Mouse (Mus musculus): ENCODE results near the gene AC129217.1.
"Not testable (repeated sequence)": the region's sequence is repeated elsewhere in the genome, so short reads cannot be mapped to it uniquely, and the experiment has no call there.

AC129217.1 gene

DNA sequence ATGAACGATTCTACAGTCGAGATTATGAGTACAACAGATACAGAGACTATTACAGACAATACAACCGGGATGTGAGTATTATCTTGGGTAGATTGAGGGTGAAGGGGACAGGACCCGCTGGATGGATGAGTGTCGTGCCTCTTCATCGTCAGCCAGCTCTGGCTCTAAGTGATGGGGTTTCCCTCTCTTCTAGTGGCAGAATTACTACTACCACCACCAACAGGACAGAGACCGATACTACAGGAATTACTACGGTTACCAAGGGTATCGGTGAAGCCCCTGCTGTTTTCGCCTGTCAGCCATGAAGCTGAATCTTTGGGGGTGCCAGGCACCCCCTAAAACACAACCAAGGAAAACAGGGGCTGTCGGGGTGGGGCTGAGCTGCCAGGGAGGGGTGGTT, 1.7 kb downstream of the AC129217.1 start:
- peak in 1 of 2 experiments; percentile 44 for DNase-seq

DNA sequence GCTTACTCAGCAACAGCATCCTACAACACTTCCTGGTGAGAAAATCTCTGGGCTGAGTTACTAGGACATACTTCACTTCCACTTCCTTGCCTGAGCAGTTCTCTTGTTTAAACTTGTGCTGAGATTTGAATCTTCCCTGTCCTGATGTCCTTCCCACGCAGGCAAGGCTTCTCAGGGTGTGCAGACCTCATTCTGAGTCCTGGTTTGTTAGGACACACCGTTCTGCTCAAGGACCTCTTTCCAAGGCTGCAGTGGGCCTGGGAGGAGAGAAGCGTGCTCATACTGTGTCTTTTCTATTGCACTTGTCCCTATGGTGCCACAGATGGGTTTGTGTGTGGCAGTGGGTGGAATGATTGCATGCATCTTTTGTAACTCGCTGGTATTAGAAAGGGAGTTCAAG, 3.4 kb downstream of the AC129217.1 start:
- no peak for DNase-seq

DNA sequence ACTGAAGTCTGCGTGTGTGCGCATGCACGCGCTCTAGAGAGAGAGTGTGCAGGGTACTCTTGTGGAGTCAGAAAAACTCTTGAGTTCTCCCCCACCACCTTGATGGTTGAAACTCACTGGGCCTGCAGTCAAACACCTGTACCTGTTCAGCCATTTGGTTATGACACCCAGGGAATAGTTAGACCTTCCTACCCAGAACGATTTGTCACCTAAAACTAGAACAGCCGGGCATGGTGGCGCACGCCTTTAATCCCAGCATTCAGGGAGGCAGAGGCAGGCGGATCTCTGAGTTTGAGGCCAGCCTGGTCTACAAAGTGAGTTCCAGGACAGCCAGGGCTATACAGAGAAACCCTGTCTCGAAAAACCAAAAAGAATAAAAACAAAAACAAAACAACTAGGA, 6.8 kb downstream of the AC129217.1 start:
- not testable (repeated sequence) for DNase-seq

DNA sequence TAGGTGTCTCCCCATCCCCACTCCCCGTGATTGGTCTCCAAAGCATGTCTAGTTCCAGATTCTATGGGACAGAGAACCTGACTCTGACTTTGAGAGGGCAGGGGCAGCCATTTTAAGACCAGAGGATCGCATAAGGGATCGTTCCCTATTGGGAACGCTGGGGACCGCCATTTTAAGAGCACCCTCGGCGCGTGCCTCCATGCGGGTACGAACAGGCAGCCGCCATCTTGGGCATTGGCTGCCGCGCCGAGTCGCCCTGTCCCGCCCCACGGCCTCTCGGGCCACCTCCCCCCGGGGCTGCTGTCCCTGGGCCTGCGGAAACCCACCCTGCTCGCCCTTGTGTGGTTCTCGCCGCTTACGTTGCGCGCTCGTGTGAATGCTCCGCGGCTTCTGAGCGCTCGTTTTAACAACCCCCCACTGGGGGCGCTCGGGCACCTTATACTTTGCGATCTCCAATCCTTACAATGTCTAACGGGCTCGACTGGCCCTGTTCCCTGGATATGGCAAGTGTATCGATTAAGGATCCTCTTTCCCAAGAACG, 7.7 kb downstream of the AC129217.1 start, which contains the start of gene Bscl2:
Gene Bscl2 (plus strand): TSS at position 217 of the 541 bp plus-strand sequence.
- DNase-seq, result peak; percentile 89 to 90

GRCm38 (mm10) chr19:8838041-8838730, 8.6 kb downstream of the AC129217.1 start:
- DNase-seq, result peak; percentile 78 to 80

GRCm38 (mm10) chr19:8839103-8839907, 9.7 kb downstream of the AC129217.1 start, which contains the start of gene Gng3:
Gene Gng3, minus strand, starts transcription at chr19:8839194.
- peak; percentile 91 to 93 for DNase-seq

GRCm38 (mm10) chr19:8839908-8840791, 10.6 kb downstream of the AC129217.1 start:
- DNase-seq, result peak; percentile 85 to 87

DNA sequence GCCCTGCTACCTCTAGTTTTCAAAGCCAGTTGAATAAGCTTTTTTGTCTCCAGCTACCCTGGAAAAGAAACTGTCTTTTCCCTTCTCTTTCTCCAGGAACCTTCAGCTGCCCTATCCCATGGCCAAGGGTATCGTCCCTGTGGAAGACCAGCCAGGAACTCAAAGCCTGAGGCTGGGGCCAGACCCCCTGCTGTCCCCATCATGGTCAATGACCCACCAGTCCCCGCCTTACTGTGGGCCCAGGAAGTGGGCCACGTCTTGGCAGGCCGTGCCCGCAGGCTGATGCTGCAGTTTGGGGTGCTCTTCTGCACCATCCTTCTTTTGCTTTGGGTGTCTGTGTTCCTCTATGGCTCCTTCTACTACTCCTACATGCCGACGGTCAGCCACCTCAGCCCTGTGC, 11.4 kb downstream of the AC129217.1 start:
- DNase-seq, result peak in 1 of 2 experiments; percentile 61

- DNase-seq, result no peak
Observed at GRCm38 (mm10) chr19:8842961-8843360, 13.4 kb downstream of the AC129217.1 start.

DNA sequence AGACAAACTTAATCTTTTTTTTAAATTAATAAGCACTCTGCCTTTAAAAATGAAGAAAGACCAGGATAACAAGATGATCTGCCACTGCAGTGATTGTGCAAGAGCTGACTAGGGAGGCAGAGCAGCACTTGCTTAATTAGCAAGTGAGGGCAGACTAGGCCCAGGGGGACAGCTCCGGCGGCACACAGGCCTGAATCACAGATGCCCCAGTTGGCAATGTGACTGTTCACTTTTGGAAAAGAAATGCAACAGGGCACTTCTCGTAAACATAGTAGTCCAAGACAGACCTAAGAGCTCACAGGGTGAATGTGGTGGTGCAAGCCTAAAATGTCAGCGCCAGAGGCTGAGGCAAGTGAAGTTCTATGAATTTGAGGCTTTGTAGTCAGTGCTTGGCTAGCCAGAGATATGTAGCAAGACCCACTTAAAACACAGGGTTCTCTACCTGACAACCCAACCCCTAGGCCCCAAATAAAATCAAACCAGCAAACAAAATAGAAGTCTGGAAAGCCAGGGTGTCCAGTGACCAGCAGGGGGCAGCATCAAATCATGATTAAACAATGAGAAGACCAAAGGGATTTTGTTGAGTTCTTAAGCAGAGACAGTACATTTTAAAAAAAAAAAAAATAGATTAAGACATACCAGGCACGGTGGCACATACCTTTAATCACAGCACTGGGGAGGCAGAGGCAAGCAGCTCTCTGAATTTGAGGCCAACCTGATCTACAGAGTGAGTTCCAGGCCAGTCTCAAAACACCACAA, 15.0 kb downstream of the AC129217.1 start:
- DNase-seq, result peak; percentile 85 to 94

DNA sequence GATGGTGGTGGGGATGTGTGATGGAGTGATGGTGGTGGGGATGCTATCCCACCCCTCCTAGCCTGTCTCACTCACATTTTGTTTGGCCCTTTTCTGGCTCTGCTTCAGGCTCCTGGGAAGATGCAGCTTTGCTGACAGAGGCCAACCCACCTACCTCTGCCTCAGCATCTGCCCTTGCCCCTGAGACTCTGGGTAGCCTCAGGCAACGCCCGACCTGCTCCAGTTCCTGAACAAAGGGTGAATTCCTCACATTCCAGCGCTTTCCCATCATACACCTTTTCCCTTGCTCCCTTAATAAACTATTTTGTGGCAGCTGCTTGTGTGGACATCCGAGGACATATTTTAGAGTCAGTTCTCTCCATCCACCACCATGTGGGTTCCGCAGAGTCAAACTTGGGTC, 18.8 kb downstream of the AC129217.1 start:
- no peak for DNase-seq

GRCm38 (mm10) chr19:8850402-8850901, 20.9 kb downstream of the AC129217.1 start, which contains the start of gene Lrrn4cl:
Gene Lrrn4cl, plus strand, starts transcription at chr19:8850768.
- DNase-seq, result peak in 1 of 2 experiments; percentile 57

GRCm38 (mm10) chr19:8851639-8852038, 22.1 kb downstream of the AC129217.1 start:
- DNase-seq, result no peak

- no peak for DNase-seq
Observed at GRCm38 (mm10) chr19:8852236-8852928, 22.8 kb downstream of the AC129217.1 start.

DNA sequence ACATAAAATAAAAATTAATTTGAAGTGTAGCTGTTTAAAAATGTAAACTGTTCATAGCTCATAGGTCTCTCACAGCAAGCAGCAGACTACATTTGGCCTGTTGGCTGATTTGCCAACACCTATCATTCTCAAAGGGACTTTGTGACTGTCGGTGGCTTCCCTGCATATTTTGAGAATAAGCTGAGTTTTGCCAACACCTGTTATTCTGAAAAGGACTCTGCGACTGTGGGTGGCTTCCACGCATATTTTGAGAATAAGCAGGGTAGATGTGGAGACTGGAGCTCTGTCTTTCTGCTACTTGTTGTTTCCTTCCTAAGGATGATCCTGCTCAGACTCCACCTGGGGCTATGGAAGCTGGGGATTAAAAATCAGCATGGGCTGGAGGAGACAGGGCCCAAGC, 23.5 kb downstream of the AC129217.1 start:
- DNase-seq, result no peak

DNA sequence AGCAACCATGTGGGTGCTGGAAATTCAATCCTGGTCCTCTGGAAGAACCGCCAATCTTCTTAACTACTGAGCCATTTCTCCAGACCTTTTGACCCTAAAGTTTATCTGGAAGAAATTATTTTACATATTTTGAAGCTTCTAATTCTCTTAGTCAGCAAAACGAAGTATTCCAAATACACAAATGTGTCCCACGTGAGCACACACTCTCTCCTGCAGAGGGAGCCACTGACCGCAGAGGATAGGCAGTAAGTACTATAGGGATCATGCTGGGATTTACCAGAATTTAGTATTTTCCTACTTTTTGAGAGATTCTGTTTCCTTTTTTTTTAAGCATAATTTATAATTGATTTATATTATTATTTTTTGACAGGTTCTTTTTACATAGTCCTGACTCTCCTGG, 28.1 kb downstream of the AC129217.1 start:
- DNase-seq, result peak in 1 of 2 experiments; percentile 69

- DNase-seq, result no peak
Observed at GRCm38 (mm10) chr19:8859018-8859417, 29.4 kb downstream of the AC129217.1 start.

GRCm38 (mm10) chr19:8864265-8864664, 34.7 kb downstream of the AC129217.1 start:
- no peak for DNase-seq

GRCm38 (mm10) chr19:8870381-8870780, 40.8 kb downstream of the AC129217.1 start:
- DNase-seq, result not testable (repeated sequence)

DNA sequence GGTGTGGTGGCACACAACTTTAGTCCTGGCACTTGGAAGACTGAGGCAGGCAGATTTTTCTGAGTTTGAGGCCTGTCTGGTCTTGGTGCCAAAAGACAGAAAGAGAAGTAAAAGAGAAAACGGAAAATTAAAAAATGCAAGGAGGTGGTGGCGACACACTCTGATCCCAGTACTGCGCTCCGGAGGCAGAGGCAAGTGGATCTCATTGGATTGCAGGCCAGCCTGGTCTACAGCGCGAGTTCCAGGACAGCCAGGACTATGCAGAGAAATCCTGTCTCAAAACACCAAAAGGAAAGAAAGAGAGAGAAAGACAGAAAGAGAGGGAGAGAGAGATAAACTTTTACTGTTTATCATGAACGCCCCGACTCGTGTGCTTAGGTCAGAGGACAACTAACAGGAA, 41.3 kb downstream of the AC129217.1 start:
- DNase-seq, result no peak

Data from cerebellum, postnatal 14 days (tissue).